Mouse (Mus musculus) lung, adult 2 months (tissue): ENCODE results near the gene Zfp341.

Source experiments
- CTCF ChIP-seq: fragments of 200-500 bp; IDR thresholded peaks from 2 replicates; pipeline ENCODE4 v1.5.1; 2011; ENCODE audit warnings: mild to moderate bottlenecking, low read length, control low read depth; ENCODE audit not compliant: insufficient read depth
- POLR2A ChIP-seq: fragments of 200-500 bp; IDR thresholded peaks from 2 replicates; pipeline ENCODE4 v1.6.1; 2011; ENCODE audit warnings: low read depth, mild to moderate bottlenecking, control low read depth, low read length, borderline replicate concordance; ENCODE audit errors: extremely low read depth

- no peak for TF ChIP-seq POLR2A
- TF ChIP-seq CTCF: no peak
These were observed 38.3 kb downstream of the Zfp341 start, which contains the start of gene Chmp4b for GRCm38 (mm10) chr2:154651363-154651762.
